Mouse (Mus musculus): ENCODE measurements at regions not wholly inside any gene's neighbourhood (a gene's known extent, or its start where the extent isn't known, plus 50 kb on each side); places are given as distances from the start of the nearest gene placed in this dataset.
A peak's percentile ranks its signal among the peaks of the same experiment; 100 is the strongest.

GRCm38 (mm10) chr6:112152535-112153364 lies 120.8 kb upstream of the Lmcd1 start:
- DNase-seq, result no peak

- DNase-seq, result no peak
Observed at GRCm38 (mm10) chr6:112167487-112167886, 106.1 kb upstream of the Lmcd1 start.

DNA sequence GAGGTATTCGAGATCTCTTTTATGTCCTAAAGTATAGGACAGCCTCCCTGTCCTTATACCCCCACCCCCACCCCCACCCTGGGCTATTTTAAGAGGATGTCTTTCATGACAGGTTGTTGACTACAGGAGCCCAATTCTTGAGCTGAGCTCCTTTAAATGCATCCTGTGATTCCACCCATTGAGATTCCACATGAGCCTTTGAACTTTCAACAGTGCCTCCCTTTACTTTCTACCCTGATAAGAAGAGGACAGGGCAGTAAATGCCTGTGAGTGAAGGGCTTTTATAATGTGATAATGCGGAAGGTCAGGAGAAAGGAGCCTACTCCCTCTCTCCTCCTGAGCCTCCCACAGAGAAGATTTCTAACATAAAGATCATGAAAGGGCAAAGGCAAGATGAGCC lies 97.2 kb upstream of the Lmcd1 start:
- no peak for DNase-seq

GRCm38 (mm10) chr6:112187636-112188035 lies 85.9 kb upstream of the Lmcd1 start:
- no peak for DNase-seq

GRCm38 (mm10) chr6:112191032-112191431 lies 82.5 kb upstream of the Lmcd1 start:
- DNase-seq, result peak; percentile 22

- peak; percentile 82 for DNase-seq
Observed at GRCm38 (mm10) chr6:112197445-112197844, 76.1 kb upstream of the Lmcd1 start.

- no peak for DNase-seq
Observed at GRCm38 (mm10) chr6:112199241-112199640, 74.3 kb upstream of the Lmcd1 start.

DNA sequence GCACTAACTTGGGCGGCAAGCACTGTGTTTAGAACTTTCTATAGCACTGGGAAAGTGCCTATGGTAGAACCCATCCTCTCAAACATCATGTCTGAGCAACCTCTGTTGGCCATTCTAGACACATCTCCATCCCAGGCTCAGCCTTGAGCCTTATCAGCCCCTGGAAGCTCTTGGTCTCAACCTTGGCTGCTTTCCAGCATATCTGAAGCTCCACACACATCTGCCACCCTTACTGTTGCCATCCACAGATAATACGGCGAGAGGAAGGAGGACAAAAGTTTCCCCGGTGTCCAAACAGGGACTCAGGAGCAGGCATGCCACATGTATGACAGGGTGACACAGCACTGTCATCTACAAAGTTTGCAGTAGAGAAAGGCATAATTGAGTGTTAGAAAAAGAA lies 71.4 kb upstream of the Lmcd1 start:
- DNase-seq, result no peak

DNA sequence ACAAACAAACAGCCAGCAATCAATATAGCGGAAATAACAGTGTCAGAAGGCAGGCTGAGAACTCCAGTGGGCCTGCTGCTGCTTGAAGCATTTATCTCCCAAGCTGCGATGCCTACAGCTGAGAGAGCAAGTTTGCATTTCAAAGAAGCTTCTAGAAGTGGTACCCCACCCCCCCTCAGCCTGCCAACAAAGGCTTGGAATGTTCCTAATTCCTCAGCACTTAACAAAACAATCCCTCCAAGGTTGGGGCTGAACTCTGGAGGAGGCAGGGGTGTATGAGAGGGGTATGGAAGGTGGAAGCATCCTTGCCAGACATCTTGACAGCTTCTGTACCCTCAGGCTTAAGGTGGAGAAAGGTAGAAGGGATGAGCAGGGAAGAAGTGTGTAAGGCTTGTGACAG lies 70.2 kb upstream of the Lmcd1 start:
- DNase-seq, result no peak

DNA sequence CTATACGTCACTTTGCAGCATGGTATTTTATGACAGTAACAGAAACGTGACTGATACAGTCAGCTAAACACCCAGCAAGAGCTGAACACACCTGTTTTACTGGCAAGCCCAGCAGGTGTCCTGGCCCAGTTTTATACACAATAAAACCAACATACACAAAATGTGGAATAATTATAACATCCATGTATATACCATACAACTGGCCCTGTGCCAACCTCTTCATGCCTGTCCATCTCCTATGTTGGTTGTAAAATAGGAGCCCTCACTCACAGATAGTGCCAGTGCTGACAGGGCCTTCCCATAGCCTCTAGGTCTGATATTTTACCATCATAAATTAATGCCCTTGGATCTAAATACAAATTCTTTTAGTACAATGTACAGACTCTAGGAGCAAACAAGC lies 68.6 kb upstream of the Lmcd1 start:
- no peak for DNase-seq

- DNase-seq, result no peak
Observed at GRCm38 (mm10) chr6:112205420-112205995, 68.0 kb upstream of the Lmcd1 start.

DNA sequence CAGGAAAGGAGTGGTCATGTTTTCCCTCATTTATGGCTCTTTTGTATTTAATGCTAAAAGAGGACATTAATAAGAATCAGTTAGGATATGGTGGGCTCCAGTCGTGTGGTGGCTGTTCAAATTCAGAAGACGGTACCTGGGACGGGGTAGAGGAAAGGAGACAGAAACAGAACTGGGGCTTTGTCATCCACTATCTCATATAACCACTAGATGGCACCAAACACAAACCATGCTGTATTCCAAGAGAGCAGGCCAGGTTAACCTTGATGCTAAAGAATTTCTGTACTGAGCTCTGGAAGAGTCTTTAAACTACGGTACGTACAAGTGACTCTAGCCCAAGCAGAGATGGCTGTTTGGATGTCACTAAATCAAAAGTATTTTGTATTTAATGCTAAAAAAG lies 66.3 kb upstream of the Lmcd1 start:
- peak; percentile 23 for DNase-seq

- no peak for DNase-seq
Observed at GRCm38 (mm10) chr6:112210238-112210950, 63.2 kb upstream of the Lmcd1 start.

DNA sequence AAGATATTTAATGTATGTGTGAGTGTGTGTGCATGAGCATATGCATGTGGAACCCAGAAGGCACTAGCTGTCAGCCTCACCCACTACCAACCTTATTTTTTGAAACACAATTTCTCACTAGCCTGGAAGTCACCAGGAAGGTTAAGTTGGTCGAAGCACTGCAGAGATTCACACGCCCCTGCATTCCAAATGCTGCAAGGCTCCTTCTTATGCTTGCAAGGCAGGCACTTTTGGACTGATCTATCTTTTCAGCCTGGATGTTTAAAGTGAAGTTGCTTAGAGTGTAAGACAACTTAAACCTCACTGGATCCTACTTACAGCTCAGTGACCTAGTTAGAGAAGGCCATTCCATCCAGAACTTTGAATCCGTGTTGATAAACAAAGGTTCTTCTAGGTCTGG lies 56.7 kb upstream of the Lmcd1 start:
- DNase-seq, result no peak

DNA sequence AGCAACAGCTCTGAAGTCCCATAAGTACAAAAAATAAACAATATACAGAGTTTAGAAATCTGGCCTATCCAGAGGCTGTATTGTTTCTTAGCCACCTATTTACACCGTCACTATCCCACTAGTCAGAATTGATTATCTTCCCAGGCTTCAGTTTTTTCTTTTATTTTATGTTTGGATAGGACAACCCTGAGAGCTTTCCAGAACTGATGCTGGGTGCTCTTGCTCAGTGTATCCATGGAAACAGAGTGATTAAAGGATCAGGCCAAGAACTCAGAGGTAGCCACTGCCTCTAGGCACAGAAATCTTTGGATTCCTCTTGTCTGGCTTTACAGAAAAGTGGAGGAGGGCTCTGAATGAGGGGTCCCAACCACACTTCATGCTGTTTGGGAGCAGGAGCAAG lies 55.3 kb upstream of the Lmcd1 start:
- no peak for DNase-seq

- DNase-seq, result no peak
Observed at GRCm38 (mm10) chr6:112219641-112220040, 53.9 kb upstream of the Lmcd1 start.

- no peak for DNase-seq
Observed at GRCm38 (mm10) chr6:112220149-112220548, 53.4 kb upstream of the Lmcd1 start.

- DNase-seq, result no peak
Observed at GRCm38 (mm10) chr6:112221373-112221772, 52.2 kb upstream of the Lmcd1 start.

- no peak for DNase-seq
Observed at GRCm38 (mm10) chr6:112223325-112223724, 50.2 kb upstream of the Lmcd1 start.
